Mouse (Mus musculus): Measurements from ENCODE around the gene Cryaa. TPM values are rescaled to one million over a fixed set of nuclear protein-coding genes. Genes with fewer than 3 reads are reported as not detected.

Gene Cryaa
- polyA plus RNA-seq, 1 experiment from 2014 or later: not detected

- Histone ChIP-seq H3K4me1 (ENCODE audit: control insufficient read depth, low read depth, low read length) (no peaks in the 10 kb centered on the region), H3K27ac (ENCODE audit: low read length) (no peak overlapping the region), H3K9me3 (replicated peaks; ENCODE audit: control insufficient read depth, low read length) (no peaks in the 10 kb centered on the region), H3K27me3 (ENCODE audit: control insufficient read depth, insufficient read depth, low read depth, low read length) (no peaks in the 10 kb centered on the region), H3K4me2 (ENCODE audit: low read depth, low read length) (no peak overlapping the region), H3K36me3 (ENCODE audit: control insufficient read depth, insufficient read depth) (no peaks in the 10 kb centered on the region), H3K4me3 (ENCODE audit: low read depth, low read length) (no peak overlapping the region), H3K9ac (ENCODE audit: low read depth, low read length) (no peak overlapping the region)
- 65% methylated on average over 3 of the region's 3 CpGs for WGBS (ENCODE audit: insufficient replicate concordance)
- no peak for ATAC-seq (ENCODE audit: low read depth)
Measured at GRCm38 (mm10) chr17:31714125-31714524, 36.5 kb downstream of the Cryaa start.

DNA sequence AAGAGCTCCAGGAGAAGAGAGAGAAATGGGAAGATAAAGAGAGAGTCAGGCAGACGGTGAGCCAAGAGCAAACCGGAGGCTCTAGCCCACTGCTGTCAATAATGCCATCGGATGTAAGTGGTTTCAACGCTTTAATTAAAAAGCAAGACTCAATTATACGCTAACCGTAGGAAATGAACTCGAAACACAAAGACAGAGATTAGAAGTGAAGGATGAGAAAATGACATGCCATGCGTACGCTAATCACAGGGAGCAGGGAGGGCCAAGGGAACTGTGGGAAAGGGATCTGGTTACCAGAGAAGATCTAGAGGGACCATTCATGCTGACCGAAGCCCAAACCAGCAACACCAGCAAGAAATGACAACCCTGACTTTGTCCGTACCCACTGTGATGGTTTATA, 37.4 kb downstream of the Cryaa start:
- ATAC-seq (ENCODE audit: low read depth): no peak

DNA sequence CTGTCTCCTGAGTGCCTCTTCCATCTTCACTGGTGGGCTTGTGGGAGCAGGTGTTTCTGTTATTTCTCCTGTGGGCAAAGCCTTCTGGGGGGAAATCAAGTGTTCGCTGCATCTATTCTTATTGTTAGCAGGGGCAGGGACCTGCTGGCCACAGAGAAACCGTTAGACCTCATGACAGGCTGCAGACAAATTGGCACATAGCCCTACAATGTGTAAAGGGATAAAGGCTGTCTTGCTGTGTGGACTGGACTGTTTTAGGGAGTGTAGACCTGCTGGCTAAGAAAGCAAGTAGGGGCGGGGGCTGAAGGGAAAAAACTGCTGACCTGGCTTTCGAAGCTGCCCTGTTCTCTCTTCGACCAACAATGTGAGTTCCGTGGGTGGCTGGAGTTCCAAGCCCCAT, 44.0 kb downstream of the Cryaa start:
- Histone ChIP-seq H3K4me3 (ENCODE audit: low read depth, low read length) (no peak overlapping the region), H3K27me3 (ENCODE audit: control insufficient read depth, insufficient read depth, low read depth, low read length) (no peaks in the 10 kb centered on the region), H3K9me3 (replicated peaks; ENCODE audit: control insufficient read depth, low read length) (no peaks in the 10 kb centered on the region), H3K9ac (ENCODE audit: low read depth, low read length) (no peak overlapping the region), H3K4me2 (ENCODE audit: low read depth, low read length) (no peak overlapping the region), H3K4me1 (ENCODE audit: control insufficient read depth, low read depth, low read length) (no peaks in the 10 kb centered on the region), H3K36me3 (ENCODE audit: control insufficient read depth, insufficient read depth) (no peaks in the 10 kb centered on the region), H3K27ac (ENCODE audit: low read length) (no peak overlapping the region)
- WGBS (ENCODE audit: insufficient replicate concordance): 63% methylated on average over 6 of the region's 6 CpGs
- no peak for ATAC-seq (ENCODE audit: low read depth)

More for the DNA sequence above, 37.4 kb downstream of the Cryaa start:
- no peak overlapping the region for H3K27ac ChIP-seq (ENCODE audit: low read length)
- no peaks in the 10 kb centered on the region for H3K4me1 ChIP-seq (ENCODE audit: control insufficient read depth, low read depth, low read length)
- H3K9ac ChIP-seq (ENCODE audit: low read depth, low read length): no peak overlapping the region
- H3K4me2 ChIP-seq (ENCODE audit: low read depth, low read length): no peak overlapping the region
- no peaks in the 10 kb centered on the region for H3K36me3 ChIP-seq (ENCODE audit: control insufficient read depth, insufficient read depth)
- H3K27me3 ChIP-seq (ENCODE audit: control insufficient read depth, insufficient read depth, low read depth, low read length): no peaks in the 10 kb centered on the region
- 75% methylated on average over 11 of the region's 11 CpGs for WGBS (ENCODE audit: insufficient replicate concordance)
- no peaks in the 10 kb centered on the region for H3K9me3 ChIP-seq (replicated peaks; ENCODE audit: control insufficient read depth, low read length)
- no peak overlapping the region for H3K4me3 ChIP-seq (ENCODE audit: low read depth, low read length)

DNA sequence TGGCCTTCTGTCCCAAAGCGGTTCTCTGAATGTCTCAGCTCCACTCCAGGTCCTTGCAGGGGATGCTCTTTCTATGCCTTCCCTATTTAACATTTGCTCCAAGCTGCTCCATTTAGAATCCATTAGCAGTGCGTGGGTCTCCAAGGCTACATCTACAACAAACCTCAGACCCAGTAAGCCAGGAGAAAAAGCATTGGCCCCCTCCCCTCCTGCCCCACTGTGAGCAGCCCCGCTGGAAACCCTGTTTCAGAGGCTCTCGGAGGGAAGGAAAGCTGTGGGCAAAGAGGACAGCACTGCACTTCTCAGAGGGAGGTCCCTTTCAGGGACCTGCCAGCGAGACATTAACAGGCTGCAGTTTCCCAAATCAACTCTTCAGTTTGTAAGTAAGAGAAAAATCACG, 47.8 kb downstream of the Cryaa start:
- Histone ChIP-seq H3K9ac (ENCODE audit: low read depth, low read length) (no peak overlapping the region), H3K27ac (ENCODE audit: low read length) (no peak overlapping the region)

GRCm38 (mm10) chr17:31726216-31726615, 48.6 kb downstream of the Cryaa start:
- H3K27ac ChIP-seq (ENCODE audit: low read length): no peak overlapping the region
- no peaks in the 10 kb centered on the region for H3K4me1 ChIP-seq (ENCODE audit: control insufficient read depth, low read depth, low read length)
- H3K36me3 ChIP-seq (ENCODE audit: control insufficient read depth, insufficient read depth): no peaks in the 10 kb centered on the region
- no peaks in the 10 kb centered on the region for H3K9me3 ChIP-seq (replicated peaks; ENCODE audit: control insufficient read depth, low read length)
- ATAC-seq (ENCODE audit: low read depth): no peak
- H3K4me3 ChIP-seq (ENCODE audit: low read depth, low read length): no peak overlapping the region
- 74% methylated on average over 5 of the region's 5 CpGs for WGBS (ENCODE audit: insufficient replicate concordance)
- no peak overlapping the region for H3K4me2 ChIP-seq (ENCODE audit: low read depth, low read length)
- H3K27me3 ChIP-seq (ENCODE audit: control insufficient read depth, insufficient read depth, low read depth, low read length): no peaks in the 10 kb centered on the region
- H3K9ac ChIP-seq (ENCODE audit: low read depth, low read length): no peak overlapping the region

More for the DNA sequence above, 47.8 kb downstream of the Cryaa start:
- no peaks in the 10 kb centered on the region for H3K9me3 ChIP-seq (replicated peaks; ENCODE audit: control insufficient read depth, low read length)
- no peaks in the 10 kb centered on the region for H3K27me3 ChIP-seq (ENCODE audit: control insufficient read depth, insufficient read depth, low read depth, low read length)
- ATAC-seq (ENCODE audit: low read depth): no peak
- no peaks in the 10 kb centered on the region for H3K4me1 ChIP-seq (ENCODE audit: control insufficient read depth, low read depth, low read length)
- no peak overlapping the region for H3K4me3 ChIP-seq (ENCODE audit: low read depth, low read length)
- H3K36me3 ChIP-seq (ENCODE audit: control insufficient read depth, insufficient read depth): no peaks in the 10 kb centered on the region
- H3K4me2 ChIP-seq (ENCODE audit: low read depth, low read length): no peak overlapping the region
- 46% methylated on average over 6 of the region's 6 CpGs for WGBS (ENCODE audit: insufficient replicate concordance)

GRCm38 (mm10) chr17:31727230-31727629, 49.6 kb downstream of the Cryaa start:
- H3K4me3 ChIP-seq (ENCODE audit: low read depth, low read length): no peak overlapping the region
- no peaks in the 10 kb centered on the region for H3K27me3 ChIP-seq (ENCODE audit: control insufficient read depth, insufficient read depth, low read depth, low read length)
- H3K27ac ChIP-seq (ENCODE audit: low read length): no peak overlapping the region
- H3K9me3 ChIP-seq (replicated peaks; ENCODE audit: control insufficient read depth, low read length): no peaks in the 10 kb centered on the region
- ATAC-seq (ENCODE audit: low read depth): no peak
- 53% methylated on average over 4 of the region's 4 CpGs for WGBS (ENCODE audit: insufficient replicate concordance)
- no peaks in the 10 kb centered on the region for H3K4me1 ChIP-seq (ENCODE audit: control insufficient read depth, low read depth, low read length)
- H3K9ac ChIP-seq (ENCODE audit: low read depth, low read length): no peak overlapping the region
- H3K36me3 ChIP-seq (ENCODE audit: control insufficient read depth, insufficient read depth): no peaks in the 10 kb centered on the region
- no peak overlapping the region for H3K4me2 ChIP-seq (ENCODE audit: low read depth, low read length)

- WGBS (ENCODE audit: insufficient replicate concordance): 32% methylated on average over 4 of the region's 4 CpGs
- Histone ChIP-seq H3K9ac (ENCODE audit: low read depth, low read length) (no peak overlapping the region), H3K4me3 (ENCODE audit: low read depth, low read length) (no peak overlapping the region), H3K27me3 (ENCODE audit: control insufficient read depth, insufficient read depth, low read depth, low read length) (no peaks in the 10 kb centered on the region), H3K9me3 (replicated peaks; ENCODE audit: control insufficient read depth, low read length) (no peaks in the 10 kb centered on the region), H3K4me2 (ENCODE audit: low read depth, low read length) (no peak overlapping the region), H3K4me1 (ENCODE audit: control insufficient read depth, low read depth, low read length) (no peaks in the 10 kb centered on the region), H3K27ac (ENCODE audit: low read length) (no peak overlapping the region), H3K36me3 (ENCODE audit: control insufficient read depth, insufficient read depth) (no peaks in the 10 kb centered on the region)
- no peak for ATAC-seq (ENCODE audit: low read depth)
Measured at GRCm38 (mm10) chr17:31728043-31728442, 50.4 kb downstream of the Cryaa start.

- 0 out of 2 replicates have a peak, but pooled peaks have one; percentile 32 for ATAC-seq (ENCODE audit: low read depth)
- H3K4me1 ChIP-seq (ENCODE audit: control insufficient read depth, low read depth, low read length): no peaks in the 10 kb centered on the region
- H3K27me3 ChIP-seq (ENCODE audit: control insufficient read depth, insufficient read depth, low read depth, low read length): no peaks in the 10 kb centered on the region
- no peaks in the 10 kb centered on the region for H3K9me3 ChIP-seq (replicated peaks; ENCODE audit: control insufficient read depth, low read length)
- no peaks in the 10 kb centered on the region for H3K36me3 ChIP-seq (ENCODE audit: control insufficient read depth, insufficient read depth)
- WGBS (ENCODE audit: insufficient replicate concordance): 57% methylated on average over 7 of the region's 7 CpGs
- H3K27ac ChIP-seq (ENCODE audit: low read length): no peak overlapping the region
- H3K4me2 ChIP-seq (ENCODE audit: low read depth, low read length): no peak overlapping the region
- no peak overlapping the region for H3K9ac ChIP-seq (ENCODE audit: low read depth, low read length)
- no peak overlapping the region for H3K4me3 ChIP-seq (ENCODE audit: low read depth, low read length)
Measured at GRCm38 (mm10) chr17:31728968-31729501, 51.4 kb downstream of the Cryaa start.

GRCm38 (mm10) chr17:31731038-31731437, 53.4 kb downstream of the Cryaa start:
- Histone ChIP-seq H3K4me1 (ENCODE audit: control insufficient read depth, low read depth, low read length) (no peaks in the 10 kb centered on the region), H3K9ac (ENCODE audit: low read depth, low read length) (no peak overlapping the region), H3K4me2 (ENCODE audit: low read depth, low read length) (no peak overlapping the region), H3K36me3 (ENCODE audit: control insufficient read depth, insufficient read depth) (no peaks in the 10 kb centered on the region), H3K9me3 (replicated peaks; ENCODE audit: control insufficient read depth, low read length) (no peaks in the 10 kb centered on the region), H3K27me3 (ENCODE audit: control insufficient read depth, insufficient read depth, low read depth, low read length) (no peaks in the 10 kb centered on the region), H3K4me3 (ENCODE audit: low read depth, low read length) (no peak overlapping the region), H3K27ac (ENCODE audit: low read length) (no peak overlapping the region)
- no peak for ATAC-seq (ENCODE audit: low read depth)
- 47% methylated on average over 6 of the region's 6 CpGs for WGBS (ENCODE audit: insufficient replicate concordance)
